Mouse (Mus musculus) limb, embryonic 14.5 days (tissue): ENCODE results near the gene Neil1. TPM values are rescaled to one million over a fixed set of nuclear protein-coding genes. Genes with fewer than 3 reads are reported as not detected.

Experiments
- ATAC-seq: fragments of 200-750 bp; cut with Nextera tagmentation; 2 replicates; pipeline ENCODE4 v1.8.0; 2017; ENCODE audit warnings: low read depth, moderate number of reproducible peaks, moderate TSS enrichment; ENCODE audit not compliant: low FRiP score
- DNase-seq: peaks from one replicate; pipeline ENCODE4 v3.0.0-alpha.2; 2015; ENCODE audit warnings: low spot score
- H3K27ac ChIP-seq: fragments of 300-500 bp; sonication (generic); replicated peaks from 2 replicates; pipeline ENCODE4 v1.5.1; 2014; ENCODE audit warnings: low read depth, mild to moderate bottlenecking, low read length, moderate library complexity, mixed read lengths
- H3K27me3 ChIP-seq: fragments of 300-500 bp; sonication (generic); 2 replicates; pipeline ENCODE4 v1.6.1; 2014; ENCODE audit warnings: low read length, mixed read lengths; ENCODE audit not compliant: control insufficient read depth, insufficient read depth
- H3K36me3 ChIP-seq: fragments of 300-500 bp; sonication (generic); 2 replicates; pipeline ENCODE4 v1.6.1; 2014; ENCODE audit warnings: mild to moderate bottlenecking, low read length, moderate library complexity, mixed read lengths; ENCODE audit not compliant: control insufficient read depth, insufficient read depth
- H3K4me1 ChIP-seq: fragments of 300-500 bp; sonication (generic); 2 replicates; pipeline ENCODE4 v1.6.1; 2014; ENCODE audit warnings: antibody characterized with exemption, low read length, mixed read lengths; ENCODE audit not compliant: control insufficient read depth, insufficient read depth
- H3K4me2 ChIP-seq: fragments of 300-500 bp; sonication (generic); replicated peaks from 2 replicates; pipeline ENCODE4 v1.6.1; 2014; ENCODE audit warnings: low read depth, mild to moderate bottlenecking, low read length, moderate library complexity; ENCODE audit not compliant: severe bottlenecking
- H3K4me3 ChIP-seq: fragments of 300-500 bp; sonication (generic); replicated peaks from 2 replicates; pipeline ENCODE4 v1.5.1; 2014; ENCODE audit warnings: low read length
- H3K9ac ChIP-seq: fragments of 300-500 bp; sonication (generic); 2 replicates; pipeline ENCODE4 v1.6.1; 2014; ENCODE audit warnings: mild to moderate bottlenecking, low read depth, low read length, moderate library complexity; ENCODE audit not compliant: severe bottlenecking
- H3K9me3 ChIP-seq: fragments of 300-500 bp; sonication (generic); 2 replicates; pipeline ENCODE4 v1.6.1; 2016; ENCODE audit warnings: low read length; ENCODE audit not compliant: control insufficient read depth
- POLR2A ChIP-seq: fragments of 200-500 bp; IDR thresholded peaks from 2 replicates; pipeline ENCODE4 v1.8.0; 2012; ENCODE audit warnings: inconsistent platforms, mild to moderate bottlenecking, moderate library complexity, borderline replicate concordance; ENCODE audit not compliant: insufficient read depth, insufficient read length; ENCODE audit errors: extremely low read depth
- WGBS: fragments of 180-500 bp; shearing (Covaris S2); extraction: QIAGEN DNeasy Blood & Tissue Kit; methylation state at CpG from one replicate; pipeline ENCODE4 v1.1.7; 2014; 5-methylcytosine and 5-hydroxymethylcytosine counted together
- polyA plus RNA-seq, 2 experiments: library from polyadenylated mRNA; depleted of rRNA in 1 of 2; stranded (reverse) in 1 of 2; unstranded in 1 of 2; fragments of >200 nt; fragmentation: Nextera tagmentation in 1 of 2; extraction: Ambion mirVana in 1 of 2; gene quantifications; 2 replicates each; pipeline versions ENCODE4 v1.2.1 to v1.2.3; 2012 to 2014

Gene Neil1
- polyA plus RNA-seq (2012; rRNA removed), result 13.5 and 15.4 TPM in 2 replicates
- polyA plus RNA-seq (2014; fragmentation: Nextera tagmentation; extraction: Ambion mirVana), result 5.4 and 7.5 TPM in 2 replicates

DNA sequence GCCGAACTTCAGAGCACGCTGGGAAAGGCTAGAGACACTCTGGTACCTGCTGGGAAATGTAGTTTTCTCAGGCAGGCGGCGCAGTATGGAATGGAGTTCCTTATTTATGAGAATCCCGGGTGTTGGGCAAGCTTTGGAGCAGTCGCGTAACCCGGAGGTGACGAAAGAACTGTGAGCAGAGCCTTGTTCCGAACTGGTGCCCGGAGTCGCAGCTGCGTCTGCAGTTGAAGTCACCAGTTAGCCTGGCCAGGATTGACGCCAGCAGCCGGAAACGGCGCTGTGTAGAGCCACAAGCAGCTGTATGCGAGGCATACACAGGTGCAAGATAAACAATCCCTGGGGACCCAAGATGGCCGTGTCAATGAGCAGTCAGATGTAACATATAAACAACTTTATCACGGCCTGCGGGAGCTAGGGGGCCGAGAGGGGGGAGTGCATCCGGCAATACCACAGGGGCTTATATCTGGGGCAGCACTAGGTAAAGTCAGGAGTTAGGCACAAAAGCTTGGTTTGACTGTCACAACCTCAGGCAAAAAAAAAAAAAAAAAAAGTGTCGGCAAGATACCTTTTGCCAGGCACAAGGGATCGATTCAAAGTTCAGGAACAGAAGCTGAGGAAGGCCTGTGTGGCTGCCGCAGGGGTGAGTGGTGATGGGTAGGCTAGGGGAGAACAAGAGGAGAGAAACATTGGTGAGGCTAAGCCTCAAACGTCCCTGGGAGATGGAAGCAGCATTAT lies at the start of gene Neil1:
Neil1 (minus strand) TSS at position 162 of the 735 bp plus-strand sequence.
- ATAC-seq, result peak; percentile 90
- Histone ChIP-seq H3K4me3 (peak within 1 kb of the TSS; percentile 48), H3K4me1 (peaks cover 6% of the 10 kb centered on the region), H3K9ac (peak within 1 kb of the TSS; percentile 65), H3K36me3 (peaks cover 7% of the 10 kb centered on the region; the same call in 1 of the 2 replicates), H3K4me2 (peak within 1 kb of the TSS; percentile 64), H3K9me3 (no peaks in the 10 kb centered on the region), H3K27ac (peak within 1 kb of the TSS; percentile 67), H3K27me3 (no peaks in the 10 kb centered on the region)
- peak; percentile 93 for DNase-seq
- WGBS, result under 1% methylated on average over 27 of the region's 27 CpGs
- peak; percentile 55; the same call in 1 of the 2 replicates for TF ChIP-seq POLR2A

DNA sequence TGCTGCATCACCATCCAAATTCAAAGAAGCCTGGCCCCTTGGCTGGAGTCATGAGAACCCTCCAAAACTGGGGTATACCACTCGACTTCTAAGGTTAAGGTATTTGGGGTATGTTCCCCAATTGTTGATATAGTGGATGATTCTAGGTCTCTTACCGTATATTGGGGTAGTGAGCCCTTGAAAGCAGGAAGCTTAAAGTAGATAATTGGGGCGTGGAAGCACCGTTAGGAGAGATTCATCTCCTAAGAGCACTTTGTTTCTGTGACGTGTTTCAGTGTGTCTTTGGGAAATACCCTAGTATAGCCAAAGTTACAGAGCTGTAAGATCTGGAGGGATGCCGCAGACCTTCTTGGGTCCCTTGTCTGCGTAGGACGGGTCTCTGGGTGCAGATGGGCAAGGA lies 49.3 kb upstream of the Neil1 start:
- H3K27ac ChIP-seq, result no peak overlapping the region
- H3K36me3 ChIP-seq, result no peaks in the 10 kb centered on the region
- DNase-seq (no peak), ATAC-seq (no peak)
- no peaks in the 10 kb centered on the region for H3K4me1 ChIP-seq
- no peak overlapping the region for H3K4me2 ChIP-seq
- 78% methylated on average over 8 of the region's 8 CpGs for WGBS
- H3K9ac ChIP-seq, result no peak overlapping the region
- H3K27me3 ChIP-seq, result no peaks in the 10 kb centered on the region
- no peak overlapping the region for H3K4me3 ChIP-seq
- no peak for TF ChIP-seq POLR2A
- no peaks in the 10 kb centered on the region for H3K9me3 ChIP-seq

DNA sequence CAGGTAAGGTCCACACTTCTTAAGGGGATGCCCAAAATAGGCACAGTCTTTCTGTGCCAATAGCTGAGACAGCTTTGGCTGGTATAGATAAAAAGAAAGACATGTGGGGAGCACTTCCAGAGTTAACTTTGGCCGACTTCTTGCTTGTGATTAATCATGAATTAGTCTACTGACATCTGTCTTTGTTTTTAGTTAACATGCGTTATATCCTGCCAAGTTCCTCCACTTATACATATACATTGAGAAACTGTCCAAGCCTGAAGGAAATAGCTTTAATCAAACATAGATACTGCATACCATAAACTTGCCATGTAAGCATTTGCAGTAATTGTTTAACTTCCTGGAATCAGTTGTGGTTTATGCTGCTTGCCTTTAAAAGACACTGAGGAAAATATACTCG lies 48.6 kb upstream of the Neil1 start:
- Histone ChIP-seq H3K27ac (no peak overlapping the region), H3K9me3 (no peaks in the 10 kb centered on the region), H3K4me2 (no peak overlapping the region), H3K4me3 (no peak overlapping the region), H3K4me1 (no peaks in the 10 kb centered on the region), H3K36me3 (no peaks in the 10 kb centered on the region), H3K27me3 (no peaks in the 10 kb centered on the region), H3K9ac (no peak overlapping the region)
- ATAC-seq (no peak), DNase-seq (no peak)
- TF ChIP-seq POLR2A, result no peak
- WGBS, result 69% methylated on average over 3 of the region's 3 CpGs

DNA sequence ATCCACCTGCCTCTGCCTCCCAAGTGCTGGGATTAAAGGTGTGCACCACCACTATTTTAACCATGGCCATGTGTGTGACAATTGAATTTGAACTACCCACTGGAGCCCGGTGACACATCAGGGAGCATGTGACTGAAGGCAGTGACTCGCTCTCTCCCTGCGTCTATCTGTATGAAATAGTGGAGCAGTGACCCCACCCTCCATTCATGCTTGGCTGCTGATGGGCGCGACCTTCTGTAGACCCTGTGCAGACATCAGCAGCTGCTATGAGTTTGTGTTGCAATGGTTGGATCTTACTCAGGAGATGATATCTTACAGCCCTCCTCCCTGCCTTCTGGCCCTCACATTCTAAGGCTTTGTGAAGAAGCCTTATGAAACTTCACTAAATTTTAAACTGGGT lies 20.3 kb upstream of the Neil1 start:
- WGBS, result 79% methylated on average over 5 of the region's 5 CpGs
- no peak for ATAC-seq
- H3K9ac ChIP-seq, result no peak overlapping the region

DNA sequence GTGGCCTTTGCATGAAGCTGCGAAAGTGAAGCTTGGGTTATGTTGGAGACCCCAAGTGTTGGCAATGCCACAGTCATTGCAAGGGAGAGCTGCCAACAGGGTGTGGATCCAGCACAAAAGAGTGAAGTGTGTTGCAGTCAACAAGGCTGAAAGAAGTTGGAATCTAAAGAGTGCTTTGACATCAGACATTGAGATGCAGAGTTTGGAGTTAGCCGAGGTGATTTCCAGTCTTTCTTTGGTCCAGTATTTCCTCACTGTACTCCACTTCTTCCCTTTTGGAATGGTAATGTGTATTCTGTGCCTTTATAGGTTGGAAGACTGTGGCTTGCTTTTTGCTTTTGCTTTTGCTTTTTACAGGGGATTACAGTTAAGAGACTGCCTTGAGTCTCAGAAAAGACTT lies 18.1 kb upstream of the Neil1 start:
- no peaks in the 10 kb centered on the region for H3K4me1 ChIP-seq
- 86% methylated on average over 2 of the region's 2 CpGs for WGBS
- no peak overlapping the region for H3K27ac ChIP-seq
- H3K4me3 ChIP-seq, result no peak overlapping the region
- DNase-seq (no peak), ATAC-seq (no peak)
- no peaks in the 10 kb centered on the region for H3K27me3 ChIP-seq
- H3K4me2 ChIP-seq, result no peak overlapping the region
- no peaks in the 10 kb centered on the region for H3K9me3 ChIP-seq
- H3K9ac ChIP-seq, result no peak overlapping the region
- no peaks in the 10 kb centered on the region for H3K36me3 ChIP-seq
- TF ChIP-seq POLR2A, result no peak

More for the DNA sequence above, 20.3 kb upstream of the Neil1 start:
- Histone ChIP-seq H3K9me3 (no peaks in the 10 kb centered on the region), H3K36me3 (no peaks in the 10 kb centered on the region), H3K4me3 (no peak overlapping the region), H3K27me3 (no peaks in the 10 kb centered on the region), H3K4me2 (no peak overlapping the region), H3K4me1 (no peaks in the 10 kb centered on the region), H3K27ac (no peak overlapping the region)
- TF ChIP-seq POLR2A, result no peak
- DNase-seq, result no peak

DNA sequence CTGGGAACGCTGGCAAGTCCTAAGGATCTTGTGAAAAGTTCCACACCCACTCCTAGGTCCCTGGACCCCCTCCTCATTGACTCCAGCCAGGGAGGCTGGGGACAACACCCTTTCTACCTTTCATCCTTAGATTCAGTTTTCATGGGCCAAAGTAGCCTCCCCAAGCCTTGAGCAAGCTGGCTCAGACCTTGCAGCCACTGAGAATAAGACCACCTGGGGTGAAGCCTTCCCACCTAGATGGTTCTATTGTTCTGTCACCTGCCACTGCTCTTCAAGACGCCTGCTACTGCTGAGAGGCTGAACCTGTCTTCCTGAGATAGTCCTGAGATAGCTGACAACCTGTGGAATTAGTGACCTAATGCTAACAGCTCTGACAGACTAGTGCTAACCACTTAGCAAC lies 15.0 kb upstream of the Neil1 start:
- Histone ChIP-seq H3K27ac (no peak overlapping the region), H3K9ac (no peak overlapping the region), H3K4me1 (no peaks in the 10 kb centered on the region), H3K4me3 (no peak overlapping the region), H3K27me3 (no peaks in the 10 kb centered on the region), H3K9me3 (no peaks in the 10 kb centered on the region), H3K36me3 (no peaks in the 10 kb centered on the region), H3K4me2 (no peak overlapping the region)
- no peak for TF ChIP-seq POLR2A
- WGBS, result 39% methylated on average over 2 of the region's 2 CpGs
- no peak for ATAC-seq
- no peak for DNase-seq
